Mouse (Mus musculus): Measurements from ENCODE around the gene Trpc2. TPM values are rescaled to one million over a fixed set of nuclear protein-coding genes. Genes with fewer than 3 reads are reported as not detected.
A peak's percentile ranks its signal among the peaks of the same experiment; 100 is the strongest.

The Trpc2 gene
- polyA plus RNA-seq, 1 experiment: not detected

DNA sequence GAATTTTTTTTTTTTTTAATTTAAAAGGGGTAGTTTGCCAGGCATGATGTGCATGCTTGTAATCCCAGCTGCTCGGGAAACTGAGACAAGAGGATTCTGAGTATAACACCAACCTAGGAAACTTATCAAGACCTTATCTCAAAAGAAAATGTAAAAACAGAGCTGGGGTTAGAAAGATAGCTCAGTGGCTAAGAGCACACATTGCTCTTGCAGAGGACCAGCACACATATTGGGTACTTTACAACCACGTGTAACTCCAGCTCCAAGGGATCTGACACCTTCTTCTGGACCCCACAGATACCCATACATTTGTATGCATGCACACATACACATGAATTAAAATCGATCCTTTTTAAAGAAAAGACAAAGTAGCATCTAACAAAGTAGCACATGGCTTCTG is 21.6 kb upstream of the Trpc2 start:
- no peak overlapping the region for H3K27ac ChIP-seq (ENCODE audit: insufficient read depth, low read length)
- no peaks in the 10 kb centered on the region for H3K9me3 ChIP-seq (replicated peaks; ENCODE audit: control insufficient read depth, insufficient read depth, low read length, poor library complexity, severe bottlenecking)
- H3K4me3 ChIP-seq (ENCODE audit: low read depth, low read length): no peak overlapping the region
- no peaks in the 10 kb centered on the region for H3K4me1 ChIP-seq (ENCODE audit: control insufficient read depth, insufficient read depth, low read length)
- no peak for TF ChIP-seq CTCF (IDR thresholded peaks at IDR 0.05; ENCODE audit: low read depth, low read length)
- TF ChIP-seq EP300 (IDR thresholded peaks at IDR 0.05; ENCODE audit: insufficient read depth, low read depth, low read length): no peak
- no peak for TF ChIP-seq POLR2A (IDR thresholded peaks at IDR 0.05; ENCODE audit: insufficient read depth, low read length)
- no peak overlapping the region for H3K9ac ChIP-seq (ENCODE audit: low read depth, poor library complexity, severe bottlenecking)
- H3K27me3 ChIP-seq (ENCODE audit: control insufficient read depth, insufficient read depth, low read length, poor library complexity, severe bottlenecking): no peaks in the 10 kb centered on the region
- H3K36me3 ChIP-seq (ENCODE audit: control insufficient read depth, insufficient read depth, low read length, poor library complexity, severe bottlenecking): no peaks in the 10 kb centered on the region; the same call in 1 of the 2 replicates

DNA sequence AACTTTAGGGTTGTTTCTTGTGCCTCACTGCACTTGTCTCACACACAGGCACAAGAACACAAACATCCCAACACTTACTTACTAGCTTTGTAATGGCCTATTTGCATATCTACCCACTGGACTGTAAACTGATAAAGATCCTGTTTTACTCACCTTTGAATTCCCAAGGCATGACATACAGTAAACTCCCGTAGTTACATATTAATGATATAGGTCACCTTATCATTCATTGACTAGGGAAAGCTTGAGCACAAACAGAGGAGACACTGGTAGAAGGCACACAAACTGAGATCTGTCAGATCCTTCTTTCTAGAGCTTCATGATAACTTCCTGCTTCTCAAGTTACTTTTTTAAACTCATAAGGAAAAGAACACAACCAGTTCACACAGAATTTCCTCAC is 20.7 kb upstream of the Trpc2 start:
- Histone ChIP-seq H3K4me3 (ENCODE audit: low read depth, low read length) (no peak overlapping the region), H3K27me3 (ENCODE audit: control insufficient read depth, insufficient read depth, low read length, poor library complexity, severe bottlenecking) (no peaks in the 10 kb centered on the region), H3K36me3 (ENCODE audit: control insufficient read depth, insufficient read depth, low read length, poor library complexity, severe bottlenecking) (no peaks in the 10 kb centered on the region; the same call in 1 of the 2 replicates), H3K27ac (ENCODE audit: insufficient read depth, low read length) (no peak overlapping the region), H3K4me1 (ENCODE audit: control insufficient read depth, insufficient read depth, low read length) (no peaks in the 10 kb centered on the region), H3K9me3 (replicated peaks; ENCODE audit: control insufficient read depth, insufficient read depth, low read length, poor library complexity, severe bottlenecking) (no peaks in the 10 kb centered on the region), H3K9ac (ENCODE audit: low read depth, poor library complexity, severe bottlenecking) (no peak overlapping the region)
- no peak for TF ChIP-seq EP300 (IDR thresholded peaks at IDR 0.05; ENCODE audit: insufficient read depth, low read depth, low read length)

DNA sequence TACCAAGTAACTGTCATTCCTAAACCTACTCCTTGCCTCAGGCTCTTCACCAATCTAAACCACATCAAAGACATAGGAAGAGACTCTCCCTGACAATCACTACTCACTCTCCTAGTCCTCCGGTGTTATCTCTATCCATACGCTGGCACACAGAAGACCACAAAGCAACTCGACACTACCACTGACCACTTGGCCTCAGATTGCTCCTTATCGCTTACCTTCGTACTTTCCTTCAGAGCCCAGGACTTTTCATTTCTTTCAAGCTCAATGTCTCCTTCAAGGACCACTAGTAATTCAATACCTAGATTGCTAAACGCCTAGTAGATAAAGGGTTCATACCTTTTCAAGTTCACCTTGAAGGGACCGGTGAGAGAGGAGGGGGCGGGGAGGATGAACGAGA is 19.0 kb upstream of the Trpc2 start:
- Histone ChIP-seq H3K9me3 (replicated peaks; ENCODE audit: control insufficient read depth, insufficient read depth, low read length, poor library complexity, severe bottlenecking) (no peaks in the 10 kb centered on the region), H3K4me1 (ENCODE audit: control insufficient read depth, insufficient read depth, low read length) (no peaks in the 10 kb centered on the region), H3K27ac (ENCODE audit: insufficient read depth, low read length) (no peak overlapping the region), H3K9ac (ENCODE audit: low read depth, poor library complexity, severe bottlenecking) (0 out of 2 replicates have a peak overlapping the region, but pooled peaks have one; percentile 55), H3K36me3 (ENCODE audit: control insufficient read depth, insufficient read depth, low read length, poor library complexity, severe bottlenecking) (peaks cover 2% of the 10 kb centered on the region; the same call in 1 of the 2 replicates), H3K4me3 (ENCODE audit: low read depth, low read length) (no peak overlapping the region), H3K27me3 (ENCODE audit: control insufficient read depth, insufficient read depth, low read length, poor library complexity, severe bottlenecking) (no peaks in the 10 kb centered on the region)
- no peak for TF ChIP-seq EP300 (IDR thresholded peaks at IDR 0.05; ENCODE audit: insufficient read depth, low read depth, low read length)

DNA sequence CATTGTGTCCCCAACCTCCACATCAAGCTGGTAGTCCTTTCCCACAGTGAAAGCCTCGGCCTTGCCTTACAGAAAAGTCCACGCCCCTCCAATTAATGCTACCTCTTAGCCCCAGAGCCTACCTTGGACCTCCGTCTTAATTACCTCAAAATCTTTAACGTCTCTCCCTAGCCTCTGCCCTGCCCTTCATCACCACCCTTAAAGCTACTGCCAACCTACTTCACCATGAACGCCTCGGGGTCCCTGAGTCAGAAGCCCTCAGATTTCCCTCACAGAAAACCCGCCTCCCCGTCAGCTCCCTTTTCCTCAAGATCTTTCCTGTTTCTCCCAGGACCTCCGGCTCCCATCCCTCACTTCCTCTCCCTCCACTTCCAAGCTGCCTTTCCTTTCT is 18.3 kb upstream of the Trpc2 start:
- no peaks in the 10 kb centered on the region for H3K27me3 ChIP-seq (ENCODE audit: control insufficient read depth, insufficient read depth, low read length, poor library complexity, severe bottlenecking)
- peak overlapping the region; percentile 55 for H3K9ac ChIP-seq (ENCODE audit: low read depth, poor library complexity, severe bottlenecking)
- H3K4me1 ChIP-seq (ENCODE audit: control insufficient read depth, insufficient read depth, low read length): no peaks in the 10 kb centered on the region
- H3K27ac ChIP-seq (ENCODE audit: insufficient read depth, low read length): no peak overlapping the region
- TF ChIP-seq CTCF (IDR thresholded peaks at IDR 0.05; ENCODE audit: low read depth, low read length): no peak
- TF ChIP-seq EP300 (IDR thresholded peaks at IDR 0.05; ENCODE audit: insufficient read depth, low read depth, low read length): no peak
- no peak for TF ChIP-seq POLR2A (IDR thresholded peaks at IDR 0.05; ENCODE audit: insufficient read depth, low read length)
- peaks cover 2% of the 10 kb centered on the region; the same call in 1 of the 2 replicates for H3K36me3 ChIP-seq (ENCODE audit: control insufficient read depth, insufficient read depth, low read length, poor library complexity, severe bottlenecking)
- H3K4me3 ChIP-seq (ENCODE audit: low read depth, low read length): peak overlapping the region; percentile 90
- H3K9me3 ChIP-seq (replicated peaks; ENCODE audit: control insufficient read depth, insufficient read depth, low read length, poor library complexity, severe bottlenecking): no peaks in the 10 kb centered on the region

DNA sequence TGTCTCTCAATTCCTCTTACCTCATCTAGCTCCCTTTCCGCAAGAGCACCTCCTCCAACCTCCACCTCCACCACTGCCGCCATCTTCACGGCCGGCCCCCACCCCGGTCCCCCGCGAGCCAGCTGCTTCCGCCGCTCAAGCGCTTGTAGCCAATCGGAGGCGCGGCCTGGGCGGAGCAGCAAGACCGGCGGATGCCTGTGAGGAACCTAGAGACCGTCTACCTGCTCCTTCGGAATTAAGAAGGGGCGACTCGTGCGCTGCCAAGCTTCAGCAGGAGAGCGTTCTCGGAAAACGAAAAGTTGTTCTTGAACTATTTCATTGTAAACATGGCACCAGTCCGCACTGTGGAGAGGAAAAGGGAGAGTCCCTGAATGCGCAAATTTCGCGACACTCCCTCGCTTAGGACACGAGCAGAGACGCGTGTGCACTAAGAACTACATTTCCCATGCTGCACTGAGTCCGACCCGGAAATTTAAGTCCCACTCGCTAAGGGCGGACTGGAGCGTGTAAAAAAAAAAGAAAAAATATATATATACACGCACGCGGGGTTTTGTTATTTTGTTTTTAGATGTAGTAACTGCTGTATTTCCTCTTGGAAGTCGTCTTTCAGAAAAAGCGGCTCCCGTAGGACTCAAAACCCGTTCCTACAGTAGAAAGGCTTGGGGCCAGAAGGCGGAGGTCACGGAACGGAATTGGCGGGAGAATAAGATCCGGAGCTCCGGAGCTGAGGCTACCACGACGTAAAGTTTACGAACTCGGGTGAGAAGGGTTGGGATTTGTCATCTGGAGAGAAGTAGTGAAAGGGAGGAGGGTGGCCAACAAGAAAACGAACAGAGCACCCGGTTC is 17.6 kb upstream of the Trpc2 start, which contains the start of the genes Rnf121, Xndc1 and Xntrpc:
Rnf121 (minus strand) TSS at position 424 of the 846 bp plus-strand sequence.
Xndc1 (plus strand) TSS at position 466 of the 846 bp plus-strand sequence.
Xntrpc (plus strand) TSS at position 668 of the 846 bp plus-strand sequence.
- Histone ChIP-seq H3K36me3 (ENCODE audit: control insufficient read depth, insufficient read depth, low read length, poor library complexity, severe bottlenecking) (peaks cover 3% of the 10 kb centered on the region; the same call in 1 of the 2 replicates), H3K9me3 (replicated peaks; ENCODE audit: control insufficient read depth, insufficient read depth, low read length, poor library complexity, severe bottlenecking) (no peaks in the 10 kb centered on the region), H3K27ac (ENCODE audit: insufficient read depth, low read length) (peak within 1 kb of the TSS; percentile 21), H3K4me3 (ENCODE audit: low read depth, low read length) (peak within 1 kb of the TSS; percentile 90), H3K27me3 (ENCODE audit: control insufficient read depth, insufficient read depth, low read length, poor library complexity, severe bottlenecking) (no peaks in the 10 kb centered on the region), H3K9ac (ENCODE audit: low read depth, poor library complexity, severe bottlenecking) (peak within 1 kb of the TSS; percentile 55), H3K4me1 (ENCODE audit: control insufficient read depth, insufficient read depth, low read length) (no peaks in the 10 kb centered on the region)
- no peak for TF ChIP-seq CTCF (IDR thresholded peaks at IDR 0.05; ENCODE audit: low read depth, low read length)
- TF ChIP-seq EP300 (IDR thresholded peaks at IDR 0.05; ENCODE audit: insufficient read depth, low read depth, low read length): no peak
- peak; percentile 28 for TF ChIP-seq POLR2A (IDR thresholded peaks at IDR 0.05; ENCODE audit: insufficient read depth, low read length)

DNA sequence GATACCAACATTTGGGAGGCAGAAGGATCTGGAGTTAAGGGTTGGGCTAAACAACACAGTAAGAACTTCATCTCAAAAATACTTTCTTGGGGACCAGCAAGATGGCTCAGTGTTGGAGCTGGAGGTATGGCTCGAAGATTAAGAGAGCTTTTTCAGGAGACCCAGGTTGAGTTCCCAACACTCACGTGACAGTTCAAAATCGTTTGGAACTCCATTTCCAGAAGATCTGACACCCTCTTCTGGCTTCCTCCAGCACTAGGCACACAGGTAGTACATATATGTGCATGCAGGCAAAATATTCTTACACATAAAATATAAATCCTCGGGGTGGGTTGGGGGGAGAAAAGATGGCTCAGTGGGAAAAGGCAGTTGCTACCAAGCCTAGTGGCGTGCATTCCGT is 16.6 kb upstream of the Trpc2 start:
- no peaks in the 10 kb centered on the region for H3K27me3 ChIP-seq (ENCODE audit: control insufficient read depth, insufficient read depth, low read length, poor library complexity, severe bottlenecking)
- no peaks in the 10 kb centered on the region for H3K9me3 ChIP-seq (replicated peaks; ENCODE audit: control insufficient read depth, insufficient read depth, low read length, poor library complexity, severe bottlenecking)
- no peak overlapping the region for H3K27ac ChIP-seq (ENCODE audit: insufficient read depth, low read length)
- H3K4me3 ChIP-seq (ENCODE audit: low read depth, low read length): peak overlapping the region; percentile 52
- no peaks in the 10 kb centered on the region for H3K4me1 ChIP-seq (ENCODE audit: control insufficient read depth, insufficient read depth, low read length)
- peak overlapping the region; percentile 55 for H3K9ac ChIP-seq (ENCODE audit: low read depth, poor library complexity, severe bottlenecking)
- H3K36me3 ChIP-seq (ENCODE audit: control insufficient read depth, insufficient read depth, low read length, poor library complexity, severe bottlenecking): peaks cover 3% of the 10 kb centered on the region
- TF ChIP-seq CTCF (IDR thresholded peaks at IDR 0.05; ENCODE audit: low read depth, low read length) (no peak), EP300 (IDR thresholded peaks at IDR 0.05; ENCODE audit: insufficient read depth, low read depth, low read length) (no peak), POLR2A (IDR thresholded peaks at IDR 0.05; ENCODE audit: insufficient read depth, low read length) (no peak)
